Mouse (Mus musculus) cortical plate, adult 2 months (tissue): ENCODE data around the gene Atxn2l.

Source experiments
- CTCF ChIP-seq: fragments of 200-500 bp; IDR thresholded peaks from 2 replicates; pipeline ENCODE4 v1.5.1; 2011; ENCODE audit warnings: mild to moderate bottlenecking, control low read depth, low read length; ENCODE audit not compliant: insufficient read depth; ENCODE audit errors: extremely low read depth
- POLR2A ChIP-seq: fragments of 200-500 bp; IDR thresholded peaks from 2 replicates; pipeline ENCODE4 v1.6.1; 2011; ENCODE audit warnings: mild to moderate bottlenecking, low read length, control low read depth; ENCODE audit not compliant: insufficient read depth; ENCODE audit errors: extremely low read depth

DNA sequence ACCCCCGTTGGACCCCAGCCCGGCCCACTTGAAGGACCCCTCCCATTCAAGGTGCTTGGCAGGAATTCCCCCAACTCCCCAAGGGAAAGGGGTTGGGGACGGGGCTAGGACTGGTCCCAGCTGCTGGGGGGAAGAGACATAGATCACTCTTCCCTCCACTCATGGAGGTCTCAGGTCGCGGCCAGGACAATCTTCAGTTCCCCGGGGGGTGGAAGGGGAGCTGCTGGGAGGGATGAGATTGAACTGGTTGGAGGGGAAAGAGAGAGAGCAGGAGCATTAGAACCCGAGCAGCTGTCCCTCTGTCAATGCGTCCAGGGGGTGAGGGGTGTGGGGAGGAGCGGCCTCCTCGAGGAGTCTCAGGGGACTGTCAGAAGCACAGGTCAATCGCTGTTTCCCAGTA is 11.3 kb downstream of the Atxn2l start:
- no peak for TF ChIP-seq CTCF
- no peak for TF ChIP-seq POLR2A
